Mouse (Mus musculus) adrenal gland, adult 18-20 months (tissue): Measurements from ENCODE around the gene Homer3. TPM values are rescaled to one million over a fixed set of nuclear protein-coding genes. Genes with fewer than 3 reads are reported as not detected.

Source experiments
- DNase-seq, 2 experiments: peaks; one replicate each; pipeline ENCODE4 v3.0.0; 2021 to 2022; ENCODE audit warnings: low spot score in 2 of 2
- total RNA-seq, 2 experiments: library from RNA; stranded (reverse); gene quantifications; 1 replicate in 1 of 2; 2 replicates in 1 of 2; pipeline ENCODE4 v1.2.3; 2021

Gene Homer3
- total RNA-seq, 2 experiments from 2014 or later = 18.5 to 19.8 TPM

DNA sequence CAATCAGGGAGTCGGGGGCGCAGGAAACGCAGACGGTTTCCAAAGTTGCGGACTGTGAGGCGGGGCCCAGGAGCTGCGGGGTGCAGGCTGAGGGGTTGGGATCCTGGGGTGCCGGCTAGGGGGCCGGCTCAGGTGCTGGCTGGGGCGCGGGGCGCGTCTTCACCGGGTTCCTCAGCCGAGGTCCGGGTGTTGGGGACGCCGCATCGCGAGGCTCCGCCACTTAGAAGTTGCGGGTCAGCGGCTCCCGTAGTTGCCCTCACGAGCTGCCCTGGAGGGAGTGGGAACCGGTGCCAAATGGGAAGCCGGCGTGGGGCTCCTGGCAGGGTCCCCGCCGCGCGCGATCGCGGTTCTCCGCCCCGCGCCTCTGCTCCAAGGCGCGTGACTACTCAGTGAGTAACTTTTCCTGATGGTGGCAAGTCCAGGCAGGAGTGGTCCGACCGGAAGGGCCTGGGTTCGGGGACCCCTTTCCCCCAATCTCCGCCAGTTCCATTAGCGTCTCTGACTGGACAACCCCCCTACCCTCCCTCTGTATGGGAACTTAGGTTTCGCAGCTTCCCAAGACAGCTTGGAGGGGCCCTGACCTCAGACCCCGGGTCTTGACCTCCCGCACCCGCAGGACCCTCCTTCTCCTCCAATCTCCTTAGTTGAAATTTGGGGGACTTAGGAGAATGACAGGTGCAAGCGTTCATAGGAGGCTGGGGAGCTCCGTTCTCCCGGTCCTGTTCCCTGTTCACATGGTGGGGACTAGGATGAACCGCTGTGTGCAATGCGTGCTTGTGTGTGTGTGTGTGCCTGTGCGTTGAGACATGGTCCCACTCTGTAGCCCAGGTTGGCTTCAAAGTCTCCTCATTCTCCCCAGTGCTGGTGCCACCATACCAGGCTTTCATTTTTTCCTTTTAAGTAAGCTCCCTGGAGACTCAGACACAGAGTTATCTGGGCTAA is 780 bp downstream of the Homer3 start:
- no peak for DNase-seq

DNA sequence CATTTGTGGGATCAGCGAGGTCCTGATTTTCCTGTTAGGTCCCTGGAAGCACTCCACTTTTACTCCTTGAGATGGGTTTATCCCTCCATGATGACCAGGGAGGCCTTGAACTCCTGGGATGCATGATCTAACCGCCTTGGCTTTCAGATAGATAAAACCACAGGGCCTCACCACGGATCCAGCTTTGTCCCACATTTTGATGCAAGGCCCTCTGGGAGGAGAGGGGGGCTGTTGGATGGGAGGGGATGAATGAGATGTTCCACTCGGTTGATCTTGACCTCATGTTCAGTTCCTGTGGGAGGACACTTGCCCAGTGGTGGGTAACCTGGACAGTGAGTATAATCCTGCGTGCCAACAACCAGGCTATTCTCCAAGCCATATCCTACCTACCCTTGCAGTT is 1.8 kb downstream of the Homer3 start:
- DNase-seq = no peak

DNA sequence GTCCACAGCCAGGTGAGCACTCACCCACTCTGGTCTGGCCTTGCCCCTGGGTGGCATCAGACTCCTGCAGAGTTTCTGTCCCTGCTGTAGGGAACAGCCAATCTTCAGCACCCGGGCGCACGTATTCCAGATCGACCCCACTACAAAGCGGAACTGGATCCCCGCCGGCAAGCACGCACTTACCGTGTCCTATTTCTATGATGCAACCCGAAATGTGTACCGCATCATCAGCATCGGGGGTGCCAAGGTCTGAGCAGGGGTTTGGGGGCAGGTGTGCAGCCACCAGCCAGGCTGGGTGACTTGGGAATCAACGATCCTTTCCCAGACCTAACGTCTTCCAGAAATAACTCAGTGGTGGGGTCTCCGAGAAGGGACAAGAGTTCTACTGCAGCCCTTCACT is 2.7 kb downstream of the Homer3 start:
- no peak for DNase-seq

DNA sequence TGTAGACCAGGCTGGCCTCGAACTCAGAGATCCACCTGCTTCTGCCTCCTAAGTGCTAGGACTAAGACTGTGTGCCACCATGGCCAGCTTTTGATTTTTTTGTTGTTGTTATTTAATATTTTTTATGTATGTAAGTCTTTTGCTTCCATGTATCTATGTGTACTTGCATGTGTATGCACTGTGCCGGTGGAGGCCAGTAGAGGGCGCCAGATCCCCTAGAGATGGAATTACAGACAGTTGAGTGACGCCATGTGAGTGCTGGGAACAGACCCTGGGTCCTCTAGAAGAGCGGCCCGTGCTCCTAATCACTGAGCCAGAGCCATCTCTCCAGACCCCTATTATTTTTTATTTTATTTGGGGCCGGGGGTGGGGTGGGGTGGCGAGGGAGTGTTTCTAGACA is 4.1 kb downstream of the Homer3 start:
- DNase-seq = no peak

DNA sequence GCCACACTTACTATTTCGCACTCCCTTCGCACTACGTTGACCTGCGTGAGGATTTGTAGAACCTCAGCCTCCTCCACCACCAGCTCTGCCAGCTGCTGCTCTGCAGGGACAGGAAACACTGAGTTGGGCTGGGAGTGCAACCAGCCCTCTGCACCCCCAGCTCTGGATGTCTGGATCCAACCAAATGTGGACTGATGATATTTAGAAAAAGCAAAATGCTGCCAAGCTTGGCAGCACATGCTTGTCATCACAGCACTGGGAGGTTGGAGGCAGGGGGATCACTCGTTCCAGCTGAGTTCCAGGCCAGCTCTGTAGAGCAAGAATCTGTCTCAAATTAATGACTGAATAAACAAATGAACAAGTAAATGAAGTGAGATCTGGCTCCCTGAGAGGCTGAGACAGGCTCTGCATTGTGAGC is 11.4 kb downstream of the Homer3 start:
- no peak for DNase-seq

DNA sequence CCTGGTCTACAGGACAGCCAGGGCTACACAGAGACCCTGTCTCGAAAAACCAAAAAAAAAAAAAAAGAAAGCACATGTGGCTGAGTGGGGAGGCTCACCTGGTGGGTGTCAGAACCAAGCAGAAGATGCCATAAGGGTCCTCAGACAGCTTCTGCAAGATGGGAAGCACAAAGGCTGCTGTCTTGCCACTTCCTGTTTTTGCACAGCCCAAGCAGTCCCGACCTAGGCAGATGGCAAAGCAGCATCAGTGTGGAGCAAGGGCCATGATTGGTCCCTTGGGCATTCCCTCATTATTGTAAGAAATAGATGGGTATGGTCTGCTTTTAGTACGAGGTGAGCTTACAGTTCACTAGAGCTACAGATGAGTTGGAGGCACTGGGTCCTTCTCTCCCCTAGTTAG is 18.3 kb downstream of the Homer3 start:
- no peak for DNase-seq

DNA sequence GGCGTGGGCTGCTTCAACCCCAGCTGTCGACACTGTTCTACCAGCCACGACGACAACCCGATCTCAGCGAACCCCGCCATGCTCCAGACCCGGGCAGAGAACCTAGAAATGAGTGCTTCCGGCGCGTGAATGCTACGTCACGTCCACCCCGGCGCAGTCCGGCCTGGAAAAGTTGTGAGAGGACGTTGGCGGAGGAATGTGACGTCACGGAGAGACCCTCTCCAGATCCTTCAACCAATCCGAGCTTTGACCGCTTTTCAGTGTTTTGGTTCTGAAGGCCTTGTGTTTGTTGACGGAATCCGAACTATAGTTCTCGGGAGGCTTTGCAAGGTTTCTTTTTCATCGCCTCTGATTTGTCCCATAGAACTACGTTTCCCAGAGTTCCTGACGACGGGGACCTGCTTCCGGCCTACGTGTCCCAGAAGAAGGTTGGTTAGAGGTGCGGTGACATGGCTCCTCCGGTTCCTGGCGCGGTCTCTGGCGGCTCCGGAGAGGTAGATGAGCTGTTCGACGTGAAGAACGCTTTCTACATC is 19.8 kb downstream of the Homer3 start, which contains the start of the genes Ddx49 and Cope:
TSS of gene Ddx49 (minus strand) at position 132 of the 533 bp plus-strand sequence.
TSS of gene Cope (plus strand) at position 161 of the 533 bp plus-strand sequence.
- DNase-seq = peak; percentile 91 to 94

DNA sequence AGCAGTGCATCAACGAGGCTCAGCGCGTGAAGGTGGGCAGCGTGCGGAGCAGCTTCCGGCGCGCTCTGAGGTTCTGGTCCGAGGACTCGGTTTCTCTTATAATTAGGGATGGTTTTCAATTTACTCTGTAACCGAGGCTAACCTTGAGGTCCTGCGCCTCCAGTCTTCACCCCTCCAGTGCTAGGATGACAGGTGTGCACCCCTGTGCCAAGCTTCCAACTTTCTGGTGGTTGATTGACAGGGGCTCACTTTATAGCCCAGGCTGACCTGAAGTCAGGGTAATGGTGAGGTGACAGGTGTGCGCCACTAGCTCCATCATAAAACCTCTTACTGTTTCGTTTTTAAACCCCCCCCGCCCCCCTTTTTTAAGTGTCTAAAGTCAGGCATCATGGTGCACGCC is 20.3 kb downstream of the Homer3 start:
- DNase-seq = no peak

DNA sequence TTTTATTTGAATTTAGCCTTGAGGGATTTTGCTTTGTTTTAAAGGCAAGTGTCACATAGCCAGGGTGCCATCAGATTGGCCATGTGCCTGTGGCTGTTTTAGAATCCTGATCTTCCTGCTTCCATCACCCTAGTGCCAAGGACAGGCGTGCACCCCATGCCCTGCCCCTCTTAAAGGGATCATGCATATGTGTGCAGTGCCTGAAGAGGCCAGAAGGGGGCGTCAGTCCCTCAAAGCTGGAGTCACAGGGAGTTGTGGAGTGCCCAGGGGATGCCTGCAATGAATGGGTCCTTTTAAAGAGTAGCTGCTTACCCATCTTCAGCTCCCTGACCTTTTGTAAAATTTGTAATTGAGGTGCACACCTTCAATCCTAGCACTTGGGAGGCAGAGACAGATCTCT is 26.7 kb downstream of the Homer3 start:
- DNase-seq = no peak

DNA sequence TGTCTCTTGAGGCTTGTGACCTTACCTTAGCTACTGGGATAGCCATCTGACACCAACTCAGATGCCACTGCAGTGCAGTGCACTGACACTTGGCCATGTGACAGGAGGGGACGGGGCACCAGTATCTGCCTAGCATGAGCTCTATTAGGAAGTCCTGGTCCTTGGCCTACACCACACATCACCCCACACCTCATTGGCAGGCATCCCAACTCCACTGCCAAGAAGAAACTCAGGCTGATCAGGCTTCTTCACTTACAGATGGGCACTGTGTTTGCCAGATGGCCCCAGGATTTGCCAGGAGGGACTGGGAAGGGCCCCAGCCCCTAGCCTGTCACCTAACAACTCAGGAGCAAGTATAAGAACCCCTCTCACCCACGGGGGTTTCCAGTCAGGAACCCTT is 30.8 kb downstream of the Homer3 start:
- DNase-seq = no peak

DNA sequence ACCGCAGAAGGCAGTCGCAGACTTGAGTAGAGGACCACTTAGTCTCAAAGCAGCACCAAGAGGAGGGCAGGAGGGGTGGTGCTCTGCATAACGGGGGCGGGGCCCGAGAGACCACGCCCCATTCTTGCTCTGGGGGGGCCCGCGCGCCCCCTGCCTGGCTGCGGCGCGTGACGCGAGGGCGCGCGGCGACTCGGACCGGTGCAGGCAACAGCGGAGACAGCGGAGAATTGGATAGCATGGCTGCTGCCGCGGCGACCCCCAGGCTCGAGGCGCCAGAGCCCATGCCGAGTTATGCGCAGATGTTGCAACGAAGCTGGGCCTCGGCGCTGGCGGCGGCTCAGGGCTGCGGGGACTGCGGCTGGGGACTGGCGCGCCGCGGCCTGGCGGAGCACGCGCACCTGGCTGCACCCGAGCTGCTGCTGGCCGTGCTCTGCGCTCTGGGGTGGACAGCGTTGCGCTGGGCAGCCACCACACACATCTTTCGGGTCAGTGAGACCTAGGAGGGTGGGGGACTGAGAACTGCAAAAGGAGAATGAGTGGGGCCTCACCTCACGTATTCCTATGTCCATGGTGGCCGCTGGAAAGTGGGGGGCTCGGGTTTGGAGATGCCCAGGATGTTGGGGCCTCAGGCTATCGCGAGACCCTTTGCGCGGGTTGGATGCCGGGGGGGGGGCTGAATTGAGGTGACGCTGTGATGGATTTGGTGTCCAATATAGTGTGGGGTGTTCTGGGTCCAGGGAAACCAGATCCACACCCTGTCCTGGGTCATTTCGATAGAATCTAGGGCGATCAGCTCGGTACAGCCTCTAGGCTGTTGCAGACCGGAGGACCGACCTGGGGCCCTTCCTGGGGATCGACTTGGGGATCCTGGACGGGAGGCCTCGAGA is 33.2 kb downstream of the Homer3 start, which contains the start of gene Cers1:
TSS of gene Cers1 (plus strand) at position 152 of the 887 bp plus-strand sequence.
- DNase-seq = peak; percentile 58 to 65

DNA sequence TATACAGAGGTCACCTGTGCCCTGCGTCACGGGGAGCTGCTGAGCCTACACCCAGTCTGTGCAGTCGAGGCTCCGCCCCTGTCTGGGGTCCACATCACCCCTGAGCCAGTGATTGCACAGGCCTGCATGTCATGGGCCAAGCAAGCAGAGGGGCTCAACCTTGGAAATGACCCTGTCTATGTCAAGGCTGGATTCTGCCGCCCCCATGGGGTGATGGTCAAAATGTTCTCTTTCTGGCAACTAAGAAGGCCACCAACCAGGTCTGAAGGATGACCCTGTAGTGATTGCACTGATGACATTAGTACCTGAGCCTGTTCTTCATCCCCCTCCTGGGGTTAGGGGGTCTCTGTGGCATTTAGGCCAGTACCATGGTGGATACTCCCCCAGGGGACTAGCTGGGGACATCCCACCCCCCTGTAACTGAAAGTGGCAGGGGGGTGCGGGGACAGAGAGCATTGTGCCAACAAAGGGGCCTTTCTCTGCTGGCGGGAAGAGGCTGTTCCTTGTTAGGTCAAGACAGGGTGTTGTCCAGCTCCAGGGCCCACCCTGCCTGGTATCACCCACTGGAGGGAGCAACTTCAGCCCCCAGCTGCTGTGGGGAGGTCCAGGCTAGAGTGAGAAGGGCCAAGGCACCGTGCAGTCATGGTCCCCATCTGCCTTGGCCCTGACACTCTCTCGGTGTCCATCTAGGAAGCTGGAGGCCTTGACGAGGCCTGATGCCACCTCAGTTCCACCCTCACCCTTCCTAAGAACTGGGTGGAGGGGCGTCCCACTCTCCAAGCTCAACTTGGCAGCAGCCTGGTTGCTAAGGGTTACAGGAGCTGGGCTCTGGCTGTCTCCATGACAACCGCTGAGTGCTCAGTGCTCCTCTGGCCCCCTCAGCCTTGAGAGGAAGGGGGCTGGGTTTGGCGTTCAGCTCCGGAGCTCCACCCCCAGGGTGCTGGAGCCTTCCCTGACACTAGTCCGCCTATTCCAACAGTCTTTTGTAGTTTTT is 34.2 kb downstream of the Homer3 start:
- no peak for DNase-seq

DNA sequence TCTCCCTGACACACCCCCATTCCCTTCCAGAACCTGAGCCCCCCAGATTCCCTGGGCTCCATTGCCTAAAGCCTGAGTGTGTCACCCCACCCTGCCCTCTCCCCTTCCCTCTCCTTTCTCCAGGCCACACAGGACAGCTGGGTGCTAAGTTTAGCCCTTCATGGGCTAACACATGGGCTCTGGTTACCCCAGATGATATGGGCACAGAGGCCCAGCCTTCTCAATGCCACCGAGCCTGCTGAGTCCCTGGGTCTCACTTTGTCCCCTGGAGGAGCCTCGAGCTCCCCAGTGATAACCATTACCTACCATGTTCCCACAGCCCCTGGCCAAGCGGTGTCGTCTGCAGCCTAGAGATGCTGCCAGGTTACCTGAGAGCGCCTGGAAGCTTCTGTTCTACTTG is 35.2 kb downstream of the Homer3 start:
- DNase-seq = no peak

DNA sequence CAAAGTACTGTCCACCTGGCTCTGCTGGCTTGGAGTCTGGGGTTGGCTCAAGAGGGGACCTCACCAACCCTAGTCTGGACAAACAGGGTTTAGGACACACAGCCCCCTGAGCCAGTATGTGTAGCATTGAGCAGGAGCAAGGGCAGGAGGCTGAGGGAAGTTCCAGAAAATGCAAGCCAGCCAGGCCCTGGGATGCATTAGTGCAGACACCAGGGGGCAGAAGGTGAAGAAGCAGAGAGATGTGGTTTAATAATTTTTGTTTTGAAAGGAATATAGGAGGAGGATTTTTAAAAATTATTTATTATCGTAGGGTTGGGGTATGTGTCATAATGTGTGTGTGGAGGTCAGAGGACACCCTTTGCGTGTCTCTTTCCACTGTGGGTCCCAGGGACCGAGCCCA is 41.1 kb downstream of the Homer3 start:
- no peak for DNase-seq

DNA sequence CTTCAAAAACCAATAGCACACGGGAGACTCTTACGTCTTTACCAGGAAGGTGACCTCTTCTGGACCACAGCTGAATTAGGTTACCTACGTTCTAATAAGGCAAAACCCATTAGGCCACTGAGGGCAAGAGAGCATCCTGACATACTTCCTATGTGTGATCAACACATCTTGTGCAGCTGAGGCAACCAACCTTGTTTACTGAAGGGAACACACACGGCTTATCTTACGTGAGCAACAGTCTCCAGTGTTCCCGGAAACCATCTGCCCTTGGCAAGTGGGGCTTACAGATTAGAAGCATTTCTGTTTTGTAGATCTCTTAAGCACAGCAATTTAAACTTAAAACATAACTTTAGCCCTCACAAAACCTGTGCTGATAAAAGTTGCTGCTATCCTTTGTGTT is 44.9 kb downstream of the Homer3 start:
- DNase-seq = no peak

DNA sequence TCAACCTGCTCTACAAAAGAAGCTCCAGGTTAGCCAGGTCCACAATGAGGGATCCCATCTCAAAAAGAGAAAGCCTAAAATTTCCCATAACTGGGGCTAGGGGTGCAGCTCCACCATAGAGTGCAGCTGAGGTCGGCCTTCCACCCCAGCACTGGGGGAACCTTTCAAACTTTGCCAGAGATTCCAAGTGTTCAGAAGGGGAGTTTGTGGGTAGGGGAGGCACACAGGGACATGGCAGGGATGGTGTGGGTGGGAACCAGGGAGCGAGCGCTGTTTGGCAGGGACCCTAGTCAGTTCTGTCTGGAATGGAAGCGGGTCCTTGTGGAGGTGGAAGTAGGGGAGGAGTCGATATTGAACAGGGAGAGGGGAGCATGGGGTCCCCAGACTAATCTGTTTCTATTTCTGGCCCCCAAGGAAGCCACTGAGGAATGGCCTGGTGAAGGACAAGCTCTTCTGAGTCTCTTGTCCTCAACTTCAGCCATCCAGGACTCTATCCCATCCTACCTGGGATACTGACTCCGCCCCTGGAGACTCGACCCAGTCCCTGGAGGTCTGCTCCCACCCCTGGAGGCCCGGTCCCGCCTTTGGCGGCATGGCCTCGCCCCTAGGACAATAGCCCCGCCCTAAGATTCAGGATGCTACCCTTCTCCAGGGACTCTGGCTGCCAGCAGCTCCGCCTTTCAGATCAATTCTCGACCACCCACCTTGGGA is 46.7 kb downstream of the Homer3 start, which contains the start of gene Gdf1:
TSS of gene Gdf1 (plus strand) at position 694 of the 711 bp plus-strand sequence.
- DNase-seq = no peak

DNA sequence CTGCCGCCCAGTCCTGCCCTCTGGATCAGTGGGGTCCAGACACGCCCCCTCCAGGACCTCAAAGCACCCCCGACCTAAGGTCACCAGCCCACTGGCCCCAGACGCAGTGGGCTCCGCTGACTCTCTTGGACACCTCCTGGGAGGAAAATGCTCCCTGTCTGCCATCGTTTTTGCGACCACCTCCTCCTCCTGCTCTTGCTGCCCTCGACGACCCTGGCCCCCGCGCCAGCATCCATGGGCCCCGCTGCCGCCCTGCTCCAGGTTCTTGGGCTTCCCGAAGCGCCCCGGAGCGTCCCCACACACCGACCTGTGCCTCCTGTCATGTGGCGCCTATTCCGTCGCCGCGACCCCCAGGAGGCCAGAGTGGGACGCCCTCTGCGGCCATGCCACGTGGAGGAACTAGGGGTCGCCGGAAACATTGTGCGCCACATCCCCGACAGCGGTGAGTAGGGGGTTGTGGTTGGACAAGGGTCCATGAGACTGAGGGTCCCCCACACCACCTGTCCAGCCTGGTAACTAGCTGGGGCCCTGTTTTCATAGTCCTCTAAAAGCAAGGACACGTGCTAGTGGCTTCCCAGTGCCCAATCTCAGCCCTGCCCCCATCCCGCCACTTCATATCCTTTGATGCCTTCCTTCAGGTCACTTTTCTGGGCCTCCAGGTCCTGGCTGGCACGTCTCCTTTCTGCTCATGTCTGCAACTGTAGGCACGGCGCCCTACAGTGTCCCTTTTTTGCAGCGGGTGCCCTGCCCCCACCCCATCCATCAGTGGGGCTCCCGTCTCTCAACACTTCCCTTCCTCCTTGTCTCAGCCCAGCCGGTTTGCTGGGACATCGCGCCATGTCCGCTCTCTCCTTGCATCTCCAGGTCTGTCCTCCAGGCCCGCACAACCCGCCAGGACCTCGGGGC is 47.5 kb downstream of the Homer3 start:
- peak in 1 of 2 experiments; percentile 32 for DNase-seq

DNA sequence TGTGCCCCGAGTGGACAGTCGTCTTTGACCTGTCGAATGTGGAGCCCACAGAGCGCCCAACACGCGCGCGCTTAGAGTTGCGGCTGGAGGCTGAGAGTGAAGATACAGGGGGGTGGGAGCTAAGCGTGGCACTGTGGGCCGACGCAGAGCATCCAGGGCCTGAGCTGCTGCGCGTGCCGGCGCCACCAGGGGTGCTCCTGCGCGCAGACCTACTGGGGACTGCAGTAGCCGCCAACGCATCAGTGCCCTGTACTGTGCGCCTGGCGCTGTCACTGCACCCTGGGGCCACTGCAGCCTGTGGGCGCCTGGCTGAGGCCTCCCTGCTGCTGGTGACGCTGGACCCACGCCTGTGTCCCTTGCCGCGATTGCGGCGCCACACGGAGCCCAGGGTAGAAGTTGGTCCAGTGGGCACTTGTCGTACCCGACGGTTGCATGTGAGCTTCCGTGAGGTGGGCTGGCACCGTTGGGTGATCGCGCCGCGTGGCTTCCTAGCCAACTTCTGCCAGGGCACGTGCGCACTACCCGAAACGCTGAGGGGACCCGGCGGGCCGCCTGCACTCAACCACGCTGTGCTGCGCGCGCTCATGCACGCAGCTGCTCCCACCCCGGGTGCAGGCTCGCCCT is 48.2 kb downstream of the Homer3 start:
- DNase-seq = peak in 1 of 2 experiments; percentile 46
